Mouse (Mus musculus): ENCODE data around the gene Lnpk. TPM values are rescaled to one million over a fixed set of nuclear protein-coding genes. Genes with fewer than 3 reads are reported as not detected.
A peak's percentile ranks its signal among the peaks of the same experiment; 100 is the strongest.

Gene Lnpk
- polyA plus RNA-seq (2021), result 18.5 TPM

- no peak for TF ChIP-seq CTCF (IDR thresholded peaks at IDR 0.05)
- ATAC-seq, result peak; percentile 99
- in situ Hi-C loops (cut with MboI; ENCODE audit: low pct_unique_long_range_greater_than_20kb), result no loop called here
- peak; percentile 24 for DNase-seq (ENCODE audit: low read depth, low spot score)
- ChIA-PET POLR2A (no interaction called here), CTCF (interaction anchor here (0.8 kb wide), 1 partner anchor 8 kb away, joined by 3 read pairs; no protein-coding TSS in a partner anchor)
- peaks cover 6% of the 10 kb centered on the region for H3K27me3 ChIP-seq
These were observed at the start of gene Lnpk for GRCm38 (mm10) chr2:74578843-74579489. Gene Lnpk (minus strand): TSS chr2:74579435.

- peaks cover 80% of the 10 kb centered on the region for H3K27me3 ChIP-seq
- in situ Hi-C loops (cut with MboI; ENCODE audit: low pct_unique_long_range_greater_than_20kb), result no loop called here
- ChIA-PET CTCF (no interaction called here), POLR2A (no interaction called here)
- no peak for DNase-seq (ENCODE audit: low read depth, low spot score)
- TF ChIP-seq CTCF (IDR thresholded peaks at IDR 0.05), result no peak
- ATAC-seq, result no peak
These were observed 41.1 kb upstream of the Lnpk start for GRCm38 (mm10) chr2:74620368-74620767.

DNA sequence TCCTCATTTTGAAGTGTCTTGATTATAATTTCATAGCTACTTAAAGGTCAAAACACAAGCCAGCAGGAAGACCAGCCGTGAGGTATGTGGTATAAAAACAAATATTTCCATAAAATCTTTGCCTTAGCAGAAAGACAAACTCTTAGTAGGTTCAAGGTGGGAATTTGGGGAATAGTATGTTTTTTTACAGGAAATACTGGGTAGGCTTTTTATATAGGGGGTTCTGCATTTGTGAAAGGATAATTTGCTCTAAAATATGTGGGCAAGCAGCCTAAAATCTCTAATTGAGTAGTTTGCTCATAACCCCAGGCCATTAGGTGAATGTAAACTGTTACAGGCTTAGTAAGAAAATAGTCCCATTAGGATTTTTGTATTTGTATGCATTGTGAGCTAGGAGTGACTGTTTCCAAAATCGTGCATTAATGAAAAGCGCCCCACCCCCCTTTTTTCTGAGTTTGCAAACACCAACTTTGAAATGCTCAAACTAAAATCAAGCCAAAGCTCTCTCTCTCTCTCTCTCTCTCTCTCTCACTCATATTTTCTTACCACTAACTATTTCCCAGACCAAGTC lies 40.5 kb upstream of the Lnpk start:
- ATAC-seq, result no peak

GRCm38 (mm10) chr2:74617706-74618105 lies 38.5 kb upstream of the Lnpk start:
- ChIA-PET CTCF (no interaction called here), POLR2A (no interaction called here)
- TF ChIP-seq CTCF (IDR thresholded peaks at IDR 0.05), result no peak
- in situ Hi-C loops (cut with MboI; ENCODE audit: low pct_unique_long_range_greater_than_20kb), result no loop called here
- DNase-seq (ENCODE audit: low read depth, low spot score), result no peak
- H3K27me3 ChIP-seq, result peaks cover 75% of the 10 kb centered on the region
- no peak for ATAC-seq

More for the DNA sequence above, 40.5 kb upstream of the Lnpk start:
- POLR2A ChIA-PET, result no interaction called here
- H3K27me3 ChIP-seq, result peaks cover 81% of the 10 kb centered on the region
- CTCF ChIA-PET, result interaction anchor here (1.5 kb wide), 1 partner anchor 43 kb away, joined by 3 read pairs; no protein-coding TSS in a partner anchor
- DNase-seq (ENCODE audit: low read depth, low spot score), result no peak
- TF ChIP-seq CTCF (IDR thresholded peaks at IDR 0.05), result no peak
- in situ Hi-C loops (cut with MboI; ENCODE audit: low pct_unique_long_range_greater_than_20kb), result no loop called here

GRCm38 (mm10) chr2:74611406-74611805 lies 32.2 kb upstream of the Lnpk start:
- in situ Hi-C loops (cut with MboI; ENCODE audit: low pct_unique_long_range_greater_than_20kb), result no loop called here
- no peak for TF ChIP-seq CTCF (IDR thresholded peaks at IDR 0.05)
- peaks cover 26% of the 10 kb centered on the region for H3K27me3 ChIP-seq
- ChIA-PET POLR2A (no interaction called here), CTCF (no interaction called here)
- ATAC-seq, result no peak
- no peak for DNase-seq (ENCODE audit: low read depth, low spot score)

- DNase-seq (ENCODE audit: low read depth, low spot score) (no peak), ATAC-seq (no peak)
- in situ Hi-C loops (cut with MboI; ENCODE audit: low pct_unique_long_range_greater_than_20kb), result no loop called here
- ChIA-PET POLR2A (no interaction called here), CTCF (no interaction called here)
- H3K27me3 ChIP-seq, result peaks cover 15% of the 10 kb centered on the region
- TF ChIP-seq CTCF (IDR thresholded peaks at IDR 0.05), result no peak
These were observed 30.1 kb upstream of the Lnpk start for GRCm38 (mm10) chr2:74609350-74609749.

DNA sequence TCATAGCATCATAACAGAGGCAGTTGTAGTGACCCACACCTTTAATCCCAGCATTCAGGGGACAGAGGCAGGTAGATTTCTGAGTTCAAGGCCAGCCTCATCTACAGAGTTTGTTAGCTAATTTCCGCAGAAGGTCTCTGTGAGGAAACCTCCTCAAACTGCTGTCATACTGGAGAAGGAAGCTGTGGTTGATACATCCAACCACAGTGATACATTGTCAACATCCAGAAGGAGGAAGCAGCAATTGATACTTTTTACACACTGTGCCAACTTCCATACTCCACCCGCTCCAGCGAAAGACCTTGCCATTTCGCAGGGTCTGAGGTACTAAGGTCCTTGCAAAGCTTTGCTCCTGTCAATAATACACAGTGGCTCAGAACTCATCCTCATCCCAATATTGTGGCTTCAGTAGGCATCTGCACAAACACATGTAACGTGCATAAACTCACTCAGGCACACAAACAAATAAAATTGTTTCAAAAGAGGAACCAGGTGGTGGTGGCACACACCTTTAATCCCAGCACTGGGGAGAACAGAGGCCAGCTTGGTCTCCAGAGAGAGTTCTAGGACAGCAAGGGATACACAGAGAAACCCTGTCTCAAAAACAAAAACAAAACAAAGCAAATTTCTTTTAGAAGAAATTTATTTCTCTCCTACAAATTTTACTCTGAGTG lies 27.0 kb upstream of the Lnpk start:
- DNase-seq (ENCODE audit: low read depth, low spot score), result no peak
- CTCF ChIA-PET, result no interaction called here
- no peak for ATAC-seq
- POLR2A ChIA-PET, result no interaction called here
- no peak for TF ChIP-seq CTCF (IDR thresholded peaks at IDR 0.05)
- in situ Hi-C loops (cut with MboI; ENCODE audit: low pct_unique_long_range_greater_than_20kb), result no loop called here
- peaks cover 27% of the 10 kb centered on the region for H3K27me3 ChIP-seq

GRCm38 (mm10) chr2:74604011-74604410 lies 24.8 kb upstream of the Lnpk start:
- in situ Hi-C loops (cut with MboI; ENCODE audit: low pct_unique_long_range_greater_than_20kb), result no loop called here
- ChIA-PET CTCF (no interaction called here), POLR2A (no interaction called here)
- H3K27me3 ChIP-seq, result peaks cover 37% of the 10 kb centered on the region
- ATAC-seq (no peak), DNase-seq (ENCODE audit: low read depth, low spot score) (no peak)
- TF ChIP-seq CTCF (IDR thresholded peaks at IDR 0.05), result no peak

- ChIA-PET CTCF (no interaction called here), POLR2A (no interaction called here)
- peaks cover 37% of the 10 kb centered on the region for H3K27me3 ChIP-seq
- ATAC-seq (no peak), DNase-seq (ENCODE audit: low read depth, low spot score) (no peak)
- TF ChIP-seq CTCF (IDR thresholded peaks at IDR 0.05), result no peak
- in situ Hi-C loops (cut with MboI; ENCODE audit: low pct_unique_long_range_greater_than_20kb), result no loop called here
These were observed 23.2 kb upstream of the Lnpk start for GRCm38 (mm10) chr2:74602483-74602882.

GRCm38 (mm10) chr2:74597169-74597568 lies 17.9 kb upstream of the Lnpk start:
- DNase-seq (ENCODE audit: low read depth, low spot score) (no peak), ATAC-seq (no peak)
- peaks cover 25% of the 10 kb centered on the region for H3K27me3 ChIP-seq
- ChIA-PET POLR2A (no interaction called here), CTCF (no interaction called here)
- no peak for TF ChIP-seq CTCF (IDR thresholded peaks at IDR 0.05)
- in situ Hi-C loops (cut with MboI; ENCODE audit: low pct_unique_long_range_greater_than_20kb), result no loop called here

DNA sequence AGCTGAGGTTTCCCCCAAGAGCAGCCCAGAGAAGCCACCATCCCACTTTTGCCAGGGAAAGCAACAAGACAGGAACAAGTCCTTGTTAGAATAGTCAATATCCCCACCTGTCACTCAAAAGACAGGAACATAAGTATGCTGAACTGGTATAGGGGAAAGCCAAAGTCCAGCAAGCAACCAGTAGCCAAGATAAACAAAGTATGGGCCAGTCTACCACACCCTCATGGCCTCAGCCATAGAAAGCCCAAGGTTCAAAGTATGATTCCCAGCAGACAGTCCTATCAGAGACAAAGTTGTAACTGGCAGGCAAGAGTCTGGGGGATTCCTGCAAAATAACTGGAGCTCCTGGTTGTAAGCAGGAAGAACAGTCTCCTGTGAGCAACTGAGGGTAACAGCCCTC lies 16.9 kb upstream of the Lnpk start:
- TF ChIP-seq CTCF (IDR thresholded peaks at IDR 0.05), result no peak
- ATAC-seq (no peak), DNase-seq (ENCODE audit: low read depth, low spot score) (no peak)
- in situ Hi-C loops (cut with MboI; ENCODE audit: low pct_unique_long_range_greater_than_20kb), result no loop called here
- ChIA-PET POLR2A (no interaction called here), CTCF (no interaction called here)
- peaks cover 18% of the 10 kb centered on the region for H3K27me3 ChIP-seq

Measured in Patski (cell line).